Mouse (Mus musculus) intestine, embryonic 14.5 days (tissue): Measurements from ENCODE around the gene Fermt1. TPM values are rescaled to one million over a fixed set of nuclear protein-coding genes. Genes with fewer than 3 reads are reported as not detected.

Experiments used
- ATAC-seq: fragments of 200-750 bp; cut with Nextera tagmentation; replicated peaks from 2 replicates; pipeline ENCODE4 v1.8.0; 2017; ENCODE audit warnings: low read depth, moderate number of reproducible peaks, moderate TSS enrichment, moderate library complexity; ENCODE audit not compliant: low FRiP score, low TSS enrichment
- DNase-seq: peaks from one replicate; pipeline ENCODE4 v3.0.0-alpha.2; 2018; ENCODE audit warnings: low spot score
- H3K27ac ChIP-seq: fragments of 300-500 bp; sonication (generic); 2 replicates; pipeline ENCODE4 v1.5.1; 2014; ENCODE audit warnings: low read depth, mild to moderate bottlenecking, control low read depth
- H3K27me3 ChIP-seq: fragments of 300-500 bp; sonication (generic); replicated peaks from 2 replicates; pipeline ENCODE4 v1.6.1; 2014; ENCODE audit warnings: low read length, control low read depth; ENCODE audit not compliant: control insufficient read depth, insufficient read depth
- H3K36me3 ChIP-seq: fragments of 300-500 bp; sonication (generic); 2 replicates; pipeline ENCODE4 v1.6.1; 2014; ENCODE audit warnings: low read length, control low read depth; ENCODE audit not compliant: control insufficient read depth, insufficient read depth
- H3K4me1 ChIP-seq: fragments of 300-500 bp; sonication (generic); replicated peaks from 2 replicates; pipeline ENCODE4 v1.6.1; 2014; ENCODE audit warnings: low read length, control low read depth, mixed read lengths; ENCODE audit not compliant: control insufficient read depth, insufficient read depth
- H3K4me2 ChIP-seq: fragments of 300-500 bp; sonication (generic); 2 replicates; pipeline ENCODE4 v1.6.1; 2014; ENCODE audit warnings: low read length
- H3K4me3 ChIP-seq: fragments of 300-500 bp; sonication (generic); 2 replicates; pipeline ENCODE4 v1.5.1; 2014; ENCODE audit warnings: low read depth, low read length, control low read depth, mixed read lengths
- H3K9ac ChIP-seq: fragments of 300-500 bp; sonication (generic); 2 replicates; pipeline ENCODE4 v1.6.1; 2014; ENCODE audit warnings: mild to moderate bottlenecking, low read length
- H3K9me3 ChIP-seq: fragments of 300-500 bp; sonication (generic); 2 replicates; pipeline ENCODE4 v1.6.1; 2016; ENCODE audit warnings: low read length, control low read depth; ENCODE audit not compliant: control insufficient read depth
- WGBS: fragments of 180-500 bp; shearing (Covaris S2); extraction: QIAGEN DNeasy Blood & Tissue Kit; methylation state at CpG from one replicate; pipeline ENCODE4 v1.1.7; 2014; 5-methylcytosine and 5-hydroxymethylcytosine counted together
- polyA plus RNA-seq: library from polyadenylated mRNA; unstranded; fragments of >200 nt; fragmentation: Nextera tagmentation; extraction: Ambion mirVana; gene quantifications from 2 replicates; pipeline ENCODE4 v1.2.1, GENCODE M21; 2014

Gene Fermt1
- 54.9 and 57.6 TPM in 2 replicates for polyA plus RNA-seq

- Histone ChIP-seq H3K9ac (peak within 1 kb of the TSS; percentile 53), H3K36me3 (no peaks in the 10 kb centered on the region), H3K27ac (peak within 1 kb of the TSS; percentile 80), H3K4me1 (0 out of 2 replicates have a peak, but pooled peaks cover 5% of the 10 kb centered on the region), H3K27me3 (peaks cover 43% of the 10 kb centered on the region), H3K4me2 (peak within 1 kb of the TSS; percentile 49), H3K4me3 (peak within 1 kb of the TSS; percentile 39), H3K9me3 (no peaks in the 10 kb centered on the region)
- DNase-seq (peak; percentile 77), ATAC-seq (peak; percentile 71)
- WGBS, result 2% methylated on average over 37 of the region's 37 CpGs
Observed at GRCm38 (mm10) chr2:132945326-132946207, at the start of gene Fermt1. Gene Fermt1 (minus strand): TSS chr2:132945906.

GRCm38 (mm10) chr2:132992659-132993531 is 47.2 kb upstream of the Fermt1 start:
- no peak overlapping the region for H3K4me2 ChIP-seq
- no peaks in the 10 kb centered on the region for H3K9me3 ChIP-seq
- H3K9ac ChIP-seq, result no peak overlapping the region
- no peak overlapping the region for H3K27ac ChIP-seq
- 31% methylated on average over 9 of the region's 9 CpGs for WGBS
- ATAC-seq, result no peak
- H3K4me3 ChIP-seq, result no peak overlapping the region
- H3K27me3 ChIP-seq, result no peaks in the 10 kb centered on the region
- no peaks in the 10 kb centered on the region for H3K36me3 ChIP-seq
- DNase-seq, result no peak
- peaks cover 9% of the 10 kb centered on the region for H3K4me1 ChIP-seq

- no peaks in the 10 kb centered on the region for H3K27me3 ChIP-seq
- WGBS, result 19% methylated on average over 11 of the region's 11 CpGs
- H3K36me3 ChIP-seq, result no peaks in the 10 kb centered on the region
- no peak overlapping the region for H3K9ac ChIP-seq
- H3K4me2 ChIP-seq, result peak overlapping the region; percentile 8; the same call in 1 of the 2 replicates
- DNase-seq (peak; percentile 58), ATAC-seq (peak; percentile 70; the same call in 1 of the 2 replicates)
- H3K27ac ChIP-seq, result peak overlapping the region; percentile 29; the same call in 1 of the 2 replicates
- no peak overlapping the region for H3K4me3 ChIP-seq
- H3K4me1 ChIP-seq, result peaks cover 9% of the 10 kb centered on the region
- no peaks in the 10 kb centered on the region for H3K9me3 ChIP-seq
Observed at GRCm38 (mm10) chr2:132989778-132990564, 44.3 kb upstream of the Fermt1 start.

GRCm38 (mm10) chr2:132973346-132973745 is 27.6 kb upstream of the Fermt1 start:
- H3K4me2 ChIP-seq, result no peak overlapping the region
- no peaks in the 10 kb centered on the region for H3K27me3 ChIP-seq
- no peak overlapping the region for H3K4me3 ChIP-seq
- no peak for DNase-seq
- no peaks in the 10 kb centered on the region for H3K36me3 ChIP-seq
- no peak for ATAC-seq
- H3K9ac ChIP-seq, result no peak overlapping the region
- 87% methylated on average over 2 of the region's 2 CpGs for WGBS
- H3K27ac ChIP-seq, result no peak overlapping the region
- no peaks in the 10 kb centered on the region for H3K9me3 ChIP-seq
- H3K4me1 ChIP-seq, result no peaks in the 10 kb centered on the region

- DNase-seq, result no peak
- no peaks in the 10 kb centered on the region for H3K9me3 ChIP-seq
- no peak overlapping the region for H3K27ac ChIP-seq
- peak; percentile 32; the same call in 1 of the 2 replicates for ATAC-seq
- no peaks in the 10 kb centered on the region for H3K4me1 ChIP-seq
- no peak overlapping the region for H3K4me2 ChIP-seq
- WGBS, result 28% methylated on average over 4 of the region's 4 CpGs
- no peak overlapping the region for H3K4me3 ChIP-seq
- H3K27me3 ChIP-seq, result no peaks in the 10 kb centered on the region
- no peak overlapping the region for H3K9ac ChIP-seq
- H3K36me3 ChIP-seq, result no peaks in the 10 kb centered on the region
Observed at GRCm38 (mm10) chr2:132970772-132971173, 25.1 kb upstream of the Fermt1 start.

- no peak overlapping the region for H3K4me2 ChIP-seq
- ATAC-seq (no peak), DNase-seq (no peak)
- H3K27ac ChIP-seq, result no peak overlapping the region
- H3K9me3 ChIP-seq, result no peaks in the 10 kb centered on the region
- H3K36me3 ChIP-seq, result no peaks in the 10 kb centered on the region
- no peak overlapping the region for H3K9ac ChIP-seq
- WGBS, result 72% methylated on average over 1 of the region's 1 CpGs
- no peaks in the 10 kb centered on the region for H3K27me3 ChIP-seq
- H3K4me3 ChIP-seq, result no peak overlapping the region
- H3K4me1 ChIP-seq, result no peaks in the 10 kb centered on the region
Observed at GRCm38 (mm10) chr2:132957786-132958185, 12.1 kb upstream of the Fermt1 start.

- peak; percentile 63 for DNase-seq
Observed at GRCm38 (mm10) chr2:132952197-132952596, 6.5 kb upstream of the Fermt1 start.

GRCm38 (mm10) chr2:132948174-132948573 is 2.5 kb upstream of the Fermt1 start:
- H3K4me2 ChIP-seq, result no peak overlapping the region
- H3K4me3 ChIP-seq, result no peak overlapping the region
- no peak overlapping the region for H3K9ac ChIP-seq
- no peaks in the 10 kb centered on the region for H3K9me3 ChIP-seq
- H3K27me3 ChIP-seq, result peaks cover 38% of the 10 kb centered on the region
- ATAC-seq, result no peak
- no peaks in the 10 kb centered on the region for H3K36me3 ChIP-seq
- WGBS, result 77% methylated on average over 7 of the region's 7 CpGs
- H3K4me1 ChIP-seq, result 0 out of 2 replicates have a peak, but pooled peaks cover 5% of the 10 kb centered on the region
- no peak for DNase-seq
- no peak overlapping the region for H3K27ac ChIP-seq

More at GRCm38 (mm10) chr2:132952197-132952596, 6.5 kb upstream of the Fermt1 start:
- WGBS, result 4% methylated on average over 8 of the region's 8 CpGs
- Histone ChIP-seq H3K9me3 (no peaks in the 10 kb centered on the region), H3K27me3 (no peaks in the 10 kb centered on the region; the same call in 1 of the 2 replicates), H3K4me3 (no peak overlapping the region), H3K4me2 (no peak overlapping the region), H3K27ac (no peak overlapping the region), H3K36me3 (no peaks in the 10 kb centered on the region), H3K9ac (no peak overlapping the region), H3K4me1 (no peaks in the 10 kb centered on the region)
- ATAC-seq, result 0 out of 2 replicates have a peak, but pooled peaks have one; percentile 60
